8 mouse cellular contexts compared by ENCODE assay signal in genomic region chr8:70329835-70330740, GRCm38 (mm10). TPM values are rescaled to one million over a fixed set of nuclear protein-coding genes. Genes with fewer than 3 reads are reported as not detected.
DNase-seq lines count a peak whose midpoint lies in the region; ATAC-seq lines count a peak whose summit lies in the region.

No protein-coding gene starts in this region.

- DNase-seq in kidney, postnatal 25 days: no peak
- DNase-seq in embryo, embryonic 11 days: peak; percentile 58
- no peak for DNase-seq in hindbrain, embryonic 14.5 days (ENCODE audit: low spot score)
- peak; percentile 78 for DNase-seq in neural tube, embryonic 10.5 days (ENCODE audit: extremely low spot score, low spot score)
- no peak for DNase-seq in urinary bladder, adult 18-20 months (ENCODE audit: low spot score in 2 of 2)
- DNase-seq in gastrocnemius, postnatal 25 days: no peak

- peak overlapping the region; percentile 14; the same call in 1 of the 2 replicates for H3K27ac ChIP-seq in kidney, embryonic 15.5 days
- H3K27ac ChIP-seq in hindbrain, embryonic 14.5 days: no peak overlapping the region

- peak overlapping the region; percentile 60 for H3K4me2 ChIP-seq in kidney, embryonic 15.5 days
- 0 out of 2 replicates have a peak overlapping the region, but pooled peaks have one; percentile 1 for H3K4me2 ChIP-seq in hindbrain, embryonic 14.5 days (replicated peaks)

- H3K9me3 ChIP-seq in kidney, embryonic 15.5 days (replicated peaks): no peaks in the 10 kb centered on the region
- no peaks in the 10 kb centered on the region for H3K9me3 ChIP-seq in hindbrain, embryonic 14.5 days (ENCODE audit: control insufficient read depth, low read length)

- peaks cover 43% of the 10 kb centered on the region for H3K36me3 ChIP-seq in kidney, embryonic 15.5 days
- H3K36me3 ChIP-seq in hindbrain, embryonic 14.5 days (replicated peaks; ENCODE audit: control insufficient read depth, insufficient read depth): peaks cover 93% of the 10 kb centered on the region

- peak; percentile 31 for ATAC-seq in kidney, embryonic 15.5 days (replicated peaks; ENCODE audit: low FRiP score)
- ATAC-seq in hindbrain, embryonic 14.5 days (ENCODE audit: low FRiP score): peak; percentile 28
- ATAC-seq in CD4-positive, CD25-positive, alpha-beta regulatory T cell, adult 4 months: no peak

- H3K9ac ChIP-seq in kidney, embryonic 15.5 days: peak overlapping the region; percentile 12; the same call in 1 of the 2 replicates
- peak overlapping the region; percentile 13; the same call in 1 of the 2 replicates for H3K9ac ChIP-seq in hindbrain, embryonic 14.5 days

- peaks cover 27% of the 10 kb centered on the region for H3K4me1 ChIP-seq in kidney, embryonic 15.5 days
- H3K4me1 ChIP-seq in hindbrain, embryonic 14.5 days (replicated peaks; ENCODE audit: control insufficient read depth, insufficient read depth, low read length): peaks cover 14% of the 10 kb centered on the region; the same call in 1 of the 2 replicates

- 7% methylated on average over 45 of the region's 45 CpGs for WGBS in kidney, embryonic 15.5 days
- 6% methylated on average over 41 of the region's 45 CpGs for WGBS in hindbrain, embryonic 14.5 days

- peaks cover 13% of the 10 kb centered on the region for H3K27me3 ChIP-seq in kidney, embryonic 15.5 days
- H3K27me3 ChIP-seq in hindbrain, embryonic 14.5 days (ENCODE audit: control insufficient read depth, insufficient read depth, low read length): no peaks in the 10 kb centered on the region

- peak overlapping the region; percentile 32 for H3K4me3 ChIP-seq in kidney, embryonic 15.5 days (replicated peaks)
- no peak overlapping the region; the same call in 1 of the 2 replicates for H3K4me3 ChIP-seq in hindbrain, embryonic 14.5 days (replicated peaks; ENCODE audit: low read length)

RNA-seq across cellular contexts. Expression of gene Gdf1, which starts 0.5 kb away (rescaled TPM):
- 5.2 and 6.2 TPM in 2 replicates for polyA plus RNA-seq in kidney, embryonic 15.5 days (2015; fragmentation: Nextera tagmentation; extraction: Ambion mirVana)
- 0.23 and 3.2 TPM in 2 replicates for polyA plus RNA-seq in hindbrain, embryonic 14.5 days (2014; fragmentation: Nextera tagmentation; extraction: Ambion mirVana)
- 1 to 10 TPM in 1 of 2 experiments, under 1 TPM in 1; 0.72 to 2.5 TPM for total RNA-seq in gastrocnemius, postnatal 25 days (2021)
- polyA plus RNA-seq in CD4-positive, CD25-positive, alpha-beta regulatory T cell, adult 4 months (2017; shearing (Covaris generic)): under 1 TPM in 1 of 2 experiments, not detected in 1; 0.71 TPM

RNA-seq across cellular contexts. Expression of gene Cers1, which starts 14.5 kb away (rescaled TPM):
- 2.6 and 4.0 TPM in 2 replicates for polyA plus RNA-seq in kidney, embryonic 15.5 days (2015; fragmentation: Nextera tagmentation; extraction: Ambion mirVana)
- polyA plus RNA-seq in hindbrain, embryonic 14.5 days (2014; fragmentation: Nextera tagmentation; extraction: Ambion mirVana): 42.9 TPM in 2 replicates
- total RNA-seq in gastrocnemius, postnatal 25 days (2021): 10 to 100 TPM; 13.8 to 15.8 TPM
- polyA plus RNA-seq in CD4-positive, CD25-positive, alpha-beta regulatory T cell, adult 4 months (2017; shearing (Covaris generic)): not detected

RNA-seq across cellular contexts. Expression of gene Upf1, which starts 23.0 kb away (rescaled TPM):
- polyA plus RNA-seq in kidney, embryonic 15.5 days (2015; fragmentation: Nextera tagmentation; extraction: Ambion mirVana): 17.1 and 17.2 TPM in 2 replicates
- polyA plus RNA-seq in hindbrain, embryonic 14.5 days (2014; fragmentation: Nextera tagmentation; extraction: Ambion mirVana): 17.3 and 17.9 TPM in 2 replicates
- total RNA-seq in gastrocnemius, postnatal 25 days (2021): 10 to 100 TPM; 28.9 to 29.5 TPM
- 10 to 100 TPM; 11.4 to 14.5 TPM for polyA plus RNA-seq in CD4-positive, CD25-positive, alpha-beta regulatory T cell, adult 4 months (2017; shearing (Covaris generic))

RNA-seq across cellular contexts. Expression of gene Cope, which starts 27.8 kb away (rescaled TPM):
- 320 and 327 TPM in 2 replicates for polyA plus RNA-seq in kidney, embryonic 15.5 days (2015; fragmentation: Nextera tagmentation; extraction: Ambion mirVana)
- 256 and 288 TPM in 2 replicates for polyA plus RNA-seq in hindbrain, embryonic 14.5 days (2014; fragmentation: Nextera tagmentation; extraction: Ambion mirVana)
- total RNA-seq in gastrocnemius, postnatal 25 days (2021): 100 to 1,000 TPM; 113 to 119 TPM
- 100 to 1,000 TPM; 321 to 359 TPM for polyA plus RNA-seq in CD4-positive, CD25-positive, alpha-beta regulatory T cell, adult 4 months (2017; shearing (Covaris generic))

RNA-seq across cellular contexts. Expression of gene Ddx49, which starts 27.8 kb away (rescaled TPM):
- 45.1 and 49.0 TPM in 2 replicates for polyA plus RNA-seq in kidney, embryonic 15.5 days (2015; fragmentation: Nextera tagmentation; extraction: Ambion mirVana)
- 41.8 and 42.5 TPM in 2 replicates for polyA plus RNA-seq in hindbrain, embryonic 14.5 days (2014; fragmentation: Nextera tagmentation; extraction: Ambion mirVana)
- total RNA-seq in gastrocnemius, postnatal 25 days (2021): 10 to 100 TPM; 26.9 to 30.7 TPM
- 10 to 100 TPM; 57.8 to 74.2 TPM for polyA plus RNA-seq in CD4-positive, CD25-positive, alpha-beta regulatory T cell, adult 4 months (2017; shearing (Covaris generic))

Comparison
In these comparisons a context has a peak if more than half of its experiments do, and no peak if none do; other contexts are left out.
1. DNase-seq: peak in embryo, embryonic 11 days (single experiment) and neural tube, embryonic 10.5 days (single experiment); none in kidney, postnatal 25 days (0 of 2), hindbrain, embryonic 14.5 days (single experiment), urinary bladder, adult 18-20 months (0 of 2) and gastrocnemius, postnatal 25 days (single experiment).